Mouse (Mus musculus) mature B cell (primary cell): ENCODE measurements around the gene Dctn3.

Experiments
- in situ Hi-C: fragments of 300-500 bp; cut with MboI; formaldehyde crosslinking; loops from 2 replicates; pipeline ENCODE4 v1.14.3; 2019

The Dctn3 gene

DNA sequence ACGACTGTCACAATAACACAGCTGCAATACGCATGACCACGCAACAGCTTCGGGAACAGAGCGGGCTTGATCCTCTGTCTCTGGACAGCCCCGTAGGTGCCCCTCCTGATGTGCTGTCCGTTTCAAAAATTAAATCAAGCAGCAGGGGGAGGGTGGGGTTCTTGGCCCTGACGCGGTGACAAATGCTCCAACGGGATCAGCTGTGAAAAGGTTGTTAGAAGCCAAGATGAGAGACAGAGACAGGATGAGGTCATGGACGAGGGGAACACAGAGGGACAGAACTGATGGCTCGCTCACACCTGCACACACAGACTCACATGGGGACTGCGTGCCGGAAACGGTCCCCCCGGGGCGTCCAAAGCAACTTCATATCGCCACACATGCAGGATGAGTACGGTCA, 49.8 kb downstream of the Dctn3 start:
- in situ Hi-C loops: no loop called here

GRCm38 (mm10) chr4:41672522-41672963, 50.4 kb downstream of the Dctn3 start:
- in situ Hi-C loops: no loop called here

DNA sequence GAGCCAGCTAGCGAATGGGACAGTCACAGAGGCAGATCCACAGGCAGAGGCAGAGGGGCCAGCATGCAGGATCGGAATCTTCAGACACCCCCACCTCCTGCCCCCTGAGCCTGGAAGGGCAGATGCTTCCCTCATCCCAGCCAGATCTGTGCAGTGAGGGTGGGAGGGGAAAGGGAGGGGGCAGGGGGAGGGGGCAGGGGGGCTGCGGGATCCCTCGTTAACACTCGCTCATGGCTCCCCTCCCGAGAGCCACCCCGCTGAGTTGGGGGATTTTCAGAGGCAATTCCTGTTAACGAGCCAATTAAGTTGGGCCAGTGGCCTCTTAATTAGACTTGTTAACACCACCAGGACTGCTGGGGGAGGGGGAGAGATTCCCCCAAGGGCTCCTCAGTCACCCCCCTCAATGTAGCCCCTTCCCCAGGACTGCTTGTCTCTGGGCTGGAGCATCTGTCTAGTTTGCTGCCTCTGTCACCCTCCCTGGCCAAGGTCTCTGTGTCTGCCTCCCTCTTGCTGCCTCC, 50.9 kb downstream of the Dctn3 start:
- in situ Hi-C loops: no loop called here

DNA sequence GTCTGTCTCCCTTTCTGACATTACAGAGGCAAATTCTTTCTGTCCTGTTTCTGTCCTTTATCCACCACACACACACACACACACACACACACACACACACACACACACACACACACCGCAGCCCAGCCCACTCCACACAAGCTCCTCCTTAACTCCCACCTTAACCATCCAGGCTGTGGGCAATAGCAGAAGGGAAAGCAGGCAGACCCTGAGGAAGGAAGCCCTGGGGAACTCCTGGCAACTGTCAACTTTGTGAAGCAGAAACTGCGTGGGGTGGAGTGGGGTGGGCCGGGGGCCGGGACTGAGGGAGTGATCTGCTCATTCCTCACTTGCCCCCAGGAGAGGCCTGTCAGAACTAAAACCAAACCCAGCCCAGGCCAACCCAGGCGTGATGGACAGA, 51.5 kb downstream of the Dctn3 start:
- in situ Hi-C loops: no loop called here

- in situ Hi-C loops: no loop called here
These were observed 52.1 kb downstream of the Dctn3 start for GRCm38 (mm10) chr4:41670836-41671235.

GRCm38 (mm10) chr4:41666646-41667045, 56.3 kb downstream of the Dctn3 start:
- in situ Hi-C loops: no loop called here

DNA sequence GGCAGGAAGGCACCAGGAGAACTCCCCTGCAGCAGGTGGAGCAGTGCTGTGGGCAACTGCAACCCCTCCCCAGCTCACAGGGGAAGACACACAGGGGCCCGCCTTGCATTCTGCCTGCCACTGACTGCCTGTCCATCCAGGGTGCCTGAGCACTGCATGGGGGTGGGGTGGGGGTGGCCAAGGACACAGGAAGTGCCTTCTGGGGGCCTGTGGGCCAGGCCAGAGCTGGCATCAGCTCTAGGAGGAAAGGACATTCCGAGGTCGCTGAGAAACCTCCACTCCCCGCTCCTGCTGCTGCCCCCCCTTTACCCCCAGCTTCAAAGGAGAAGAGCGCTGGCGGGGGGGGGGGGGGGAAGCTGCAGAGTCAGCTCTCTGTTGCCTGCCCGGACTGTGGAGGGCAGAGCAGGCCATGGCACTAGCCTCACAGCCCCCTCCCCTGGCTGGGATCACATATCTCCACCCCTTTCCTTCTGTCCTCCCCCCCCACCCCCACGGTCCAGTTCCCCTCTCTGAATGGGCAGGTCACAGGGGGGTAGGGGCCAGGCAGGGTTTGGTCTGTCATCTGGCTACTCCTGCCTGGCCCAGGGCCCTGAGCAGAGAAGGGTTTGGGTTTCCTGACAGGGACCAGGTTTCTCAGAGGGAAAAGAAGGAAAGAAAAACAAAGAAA, 57.8 kb downstream of the Dctn3 start:
- in situ Hi-C loops: no loop called here
